Mouse (Mus musculus) CH12.LX (cell line): ENCODE results near the gene Vstm2l.

ENCODE experiments used
- CTCF ChIP-seq, 2 experiments: IDR thresholded peaks in 1 of 2; conservative IDR thresholded peaks in 1 of 2; 2 replicates each; pipeline ENCODE4 v1.5.1; 2011 to 2012; ENCODE audit warnings: low read depth in 2 of 2, low read length in 2 of 2, improper control_type of control experiment in 1 of 2, inconsistent platforms in 1 of 2, mild to moderate bottlenecking in 1 of 2, moderate library complexity in 1 of 2
- JUND ChIP-seq: conservative IDR thresholded peaks from 2 replicates; pipeline ENCODE4 v1.6.1; 2011; ENCODE audit warnings: low read depth, low read length, improper control_type of control experiment
- POLR2A ChIP-seq: IDR thresholded peaks from 2 replicates; pipeline ENCODE4 v1.6.1; 2011; ENCODE audit warnings: low read depth, mild to moderate bottlenecking, improper control_type of control experiment, low read length
- SIN3A ChIP-seq: IDR thresholded peaks from 2 replicates; pipeline ENCODE4 v1.6.1; 2012; ENCODE audit warnings: low read length, improper control_type of control experiment, inconsistent platforms
- TBP ChIP-seq: conservative IDR thresholded peaks from 2 replicates; pipeline ENCODE4 v1.6.1; 2011; ENCODE audit warnings: low read depth, low read length, improper control_type of control experiment

GRCm38 (mm10) chr2:157970124-157970523, 55.7 kb downstream of the Vstm2l start:
- no peak for TF ChIP-seq POLR2A
- no peak for TF ChIP-seq TBP
- TF ChIP-seq SIN3A: no peak
- TF ChIP-seq CTCF (conservative IDR thresholded peaks at IDR 0.05 in 1 of 2, IDR thresholded peaks at IDR 0.05 in 1 of 2; ENCODE audit: low read depth in 2 of 2, low read length in 2 of 2): no peak
- TF ChIP-seq JUND: no peak
